13 mouse cellular contexts compared by ENCODE assay signal in the genomic region with DNA sequence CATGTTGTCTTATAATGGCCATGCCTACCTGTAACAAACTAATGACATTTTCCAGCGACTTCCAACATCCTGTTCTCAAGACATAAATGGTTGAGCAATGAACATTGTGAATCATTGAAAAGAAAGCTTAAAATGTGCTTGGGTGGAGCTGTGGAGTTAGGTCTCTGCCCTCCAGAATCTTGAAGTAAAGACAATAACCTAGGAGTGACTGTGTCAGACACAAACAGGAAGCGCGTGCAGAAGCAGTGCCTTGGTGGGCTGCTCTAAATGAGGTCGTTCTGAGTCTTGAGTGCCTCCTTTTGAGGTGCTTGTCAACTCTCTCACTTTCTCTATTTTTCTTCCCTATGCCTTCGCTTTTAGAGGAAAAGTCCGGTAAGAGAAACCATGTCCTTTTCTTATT.
"Had no signal": no experiment of that assay in that cellular context is flagged by ENCODE, and none has a peak within 500 bp of the region (broad histone marks: within the 10 kb centered on the region; RNA-seq: fewer than 3 reads in every experiment).

No protein-coding gene starts in this region.

- H3K27ac ChIP-seq: intestine, embryonic 15.5 days; limb, embryonic 10.5 days; limb, embryonic 13.5 days; liver, embryonic 12.5 days; liver, embryonic 15.5 days; lung, embryonic 15.5 days had no signal

- H3K4me1 ChIP-seq: intestine, embryonic 15.5 days; limb, embryonic 10.5 days; limb, embryonic 13.5 days; liver, embryonic 12.5 days; liver, embryonic 15.5 days; lung, embryonic 15.5 days had no signal

- H3K36me3 ChIP-seq: intestine, embryonic 15.5 days; limb, embryonic 10.5 days; liver, embryonic 12.5 days; liver, embryonic 15.5 days; lung, embryonic 15.5 days had no signal

- H3K9me3 ChIP-seq: limb, embryonic 10.5 days; liver, embryonic 15.5 days; lung, embryonic 15.5 days had no signal

- H3K9ac ChIP-seq: intestine, embryonic 15.5 days; limb, embryonic 13.5 days; liver, embryonic 12.5 days; liver, embryonic 15.5 days; lung, embryonic 15.5 days had no signal

- ATAC-seq: intestine, embryonic 15.5 days; liver, embryonic 12.5 days had no signal

- H3K27me3 ChIP-seq: intestine, embryonic 15.5 days; limb, embryonic 13.5 days; liver, embryonic 12.5 days; liver, embryonic 15.5 days; lung, embryonic 15.5 days had no signal

- H3K4me3 ChIP-seq: intestine, embryonic 15.5 days; limb, embryonic 10.5 days; limb, embryonic 13.5 days; liver, embryonic 12.5 days; liver, embryonic 15.5 days; lung, embryonic 15.5 days had no signal

- H3K4me2 ChIP-seq: intestine, embryonic 15.5 days; limb, embryonic 13.5 days; liver, embryonic 12.5 days; liver, embryonic 15.5 days; lung, embryonic 15.5 days; midbrain, embryonic 11.5 days had no signal

- DNase-seq: kidney, adult 11 months; kidney, adult 8-10 months; kidney, postnatal 4 days; layer of hippocampus, adult 9-11 months; liver; midbrain, embryonic 14.5 days had no signal
